Mouse (Mus musculus) CD4-positive, CD25-positive, alpha-beta regulatory T cell, adult 2 months (primary cell): Measurements from ENCODE around the gene Eva1c.
A peak's percentile ranks its signal among the peaks of the same experiment; 100 is the strongest.

Experiments
- DNase-seq: peaks from one replicate; pipeline ENCODE4 v3.0.0-alpha.2; 2012; ENCODE audit warnings: low read depth, low spot score

Gene Eva1c

DNA sequence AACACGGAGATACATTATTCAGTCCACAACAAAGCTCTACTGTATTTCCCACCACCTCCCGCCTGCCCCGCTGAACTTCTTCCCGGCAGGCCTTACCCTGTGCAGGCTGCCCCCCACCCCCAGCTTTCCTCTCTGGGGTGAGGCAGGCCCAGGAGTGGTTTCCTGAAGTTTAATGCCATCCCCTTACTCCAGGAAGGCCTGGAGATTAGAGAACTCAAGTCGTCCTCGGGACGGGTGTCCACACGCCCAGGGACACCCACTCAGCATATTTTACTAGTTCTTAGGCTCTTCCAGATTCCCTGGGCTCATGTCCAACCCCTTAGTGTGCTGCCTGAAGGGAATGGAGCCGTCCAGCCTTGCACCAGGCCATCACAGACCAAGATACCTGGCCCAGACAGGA, 39.1 kb downstream of the Eva1c start:
- DNase-seq, result no peak

DNA sequence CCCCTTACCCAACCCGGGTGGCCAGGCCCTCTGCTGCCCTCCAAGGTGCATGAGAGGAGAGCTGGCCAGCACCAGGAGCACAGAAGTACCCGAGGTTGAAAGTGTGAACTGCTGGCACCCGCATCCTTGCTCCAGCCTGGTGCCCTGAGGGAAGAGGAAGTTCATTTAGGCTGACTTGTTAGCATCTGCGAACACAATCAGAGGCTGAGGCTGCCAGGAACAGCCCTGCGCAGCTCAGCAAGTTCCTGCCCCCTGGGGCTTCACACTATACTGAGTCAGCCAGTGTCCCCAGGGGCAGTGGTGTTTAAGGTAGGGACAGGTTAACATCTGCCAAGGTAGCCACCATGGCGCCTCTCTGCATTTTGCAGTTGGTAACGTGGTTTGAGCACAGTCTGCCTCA, 41.6 kb downstream of the Eva1c start:
- no peak for DNase-seq

DNA sequence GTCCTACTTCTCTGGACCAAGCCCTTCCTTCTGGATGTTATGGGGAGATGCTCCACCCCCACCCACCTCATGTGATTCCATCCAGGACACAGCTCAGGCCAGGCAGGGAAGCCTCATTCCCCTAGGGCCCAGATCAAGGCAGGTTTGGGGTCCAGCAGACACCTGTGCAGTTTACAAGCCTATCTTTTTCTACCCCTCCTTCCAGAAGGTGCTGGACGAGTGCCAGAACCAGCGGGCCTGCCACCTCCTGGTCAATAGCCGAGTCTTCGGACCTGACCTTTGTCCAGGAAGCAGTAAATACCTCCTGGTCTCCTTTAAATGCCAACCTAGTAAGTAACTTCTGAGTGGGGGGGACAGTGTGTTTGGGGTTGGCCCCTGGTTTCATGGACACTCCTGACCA, 42.8 kb downstream of the Eva1c start:
- DNase-seq, result no peak

- no peak for DNase-seq
These were observed 46.4 kb downstream of the Eva1c start for GRCm38 (mm10) chr16:90872936-90873335.

- no peak for DNase-seq
These were observed 48.0 kb downstream of the Eva1c start for GRCm38 (mm10) chr16:90874536-90874935.

DNA sequence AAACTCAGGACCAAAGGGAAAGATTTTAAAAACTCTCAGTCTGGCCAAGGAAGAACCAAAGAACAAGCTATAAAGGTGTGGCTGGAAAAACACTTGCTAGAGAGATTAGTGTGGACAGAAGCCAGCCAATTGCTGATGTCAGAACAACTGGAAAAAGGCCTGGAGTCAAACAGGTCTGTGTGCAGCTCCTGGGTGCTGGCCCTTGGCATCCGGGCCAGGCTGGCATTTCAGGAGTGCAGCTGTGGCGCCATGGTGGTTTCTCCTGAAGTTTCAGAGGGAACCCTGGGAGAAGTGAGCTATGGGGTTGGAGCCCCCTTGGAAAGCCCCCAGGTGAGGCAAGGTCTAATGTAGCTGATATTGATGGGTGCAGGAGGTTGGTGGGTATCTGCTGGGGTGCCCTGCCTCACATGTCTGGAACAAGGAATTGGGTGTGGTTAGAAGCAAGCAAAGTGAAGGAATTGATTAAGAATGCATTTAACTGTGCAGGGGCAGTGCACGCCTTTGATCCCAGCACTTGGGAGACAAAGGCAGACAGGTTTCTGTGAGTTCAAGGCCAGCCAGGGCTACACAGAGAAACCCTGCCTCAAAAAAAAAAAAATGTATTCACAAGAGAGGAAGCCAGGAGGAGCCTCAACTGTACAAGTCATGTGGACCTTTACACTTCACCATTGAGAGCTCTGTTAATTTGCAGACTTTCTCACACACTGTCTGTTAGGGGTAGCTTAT, 51.8 kb downstream of the Eva1c start:
- no peak for DNase-seq

DNA sequence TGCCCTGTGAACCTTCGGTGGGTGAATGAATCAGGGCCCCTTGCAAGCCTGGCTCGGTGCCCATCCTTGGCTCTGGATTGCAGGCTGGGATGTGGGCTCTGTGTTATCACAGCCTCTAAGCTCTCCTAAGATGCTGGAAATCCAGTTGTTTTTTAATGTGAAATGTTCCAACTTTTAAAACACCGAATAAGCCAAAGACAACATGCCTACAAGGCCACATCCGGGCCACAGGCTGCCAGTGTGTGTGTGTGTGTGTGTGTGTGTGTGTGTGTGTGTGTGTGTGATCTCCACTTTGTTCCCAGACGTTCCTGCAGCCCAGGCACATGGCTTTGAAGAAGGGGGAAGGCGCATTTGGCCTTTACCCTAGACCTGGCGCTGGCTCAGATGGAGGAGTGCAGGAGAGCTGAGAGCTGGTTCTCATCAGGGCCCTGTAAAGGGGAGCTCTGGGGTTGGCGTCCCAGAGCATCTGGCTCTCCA, 56.0 kb downstream of the Eva1c start:
- no peak for DNase-seq

DNA sequence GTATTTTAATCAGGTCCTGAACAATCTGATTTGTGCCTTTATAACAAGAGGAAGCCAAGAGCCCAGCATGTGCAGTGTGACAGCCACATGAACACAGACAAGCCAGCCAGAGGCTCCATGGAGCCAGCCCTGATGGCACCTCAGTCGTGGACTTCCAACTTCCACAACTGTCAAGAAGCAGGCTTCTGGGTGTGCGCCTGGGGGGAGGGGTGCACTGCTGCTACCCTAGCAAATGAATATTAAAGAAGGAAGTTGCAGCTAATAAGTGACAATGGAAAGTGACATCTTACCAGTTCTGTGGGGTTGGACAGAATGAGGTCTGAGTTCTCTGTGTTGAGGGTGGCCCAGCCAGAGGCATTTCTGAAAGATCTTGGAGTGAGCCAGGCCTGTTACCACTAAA, 58.8 kb downstream of the Eva1c start:
- DNase-seq, result no peak

DNA sequence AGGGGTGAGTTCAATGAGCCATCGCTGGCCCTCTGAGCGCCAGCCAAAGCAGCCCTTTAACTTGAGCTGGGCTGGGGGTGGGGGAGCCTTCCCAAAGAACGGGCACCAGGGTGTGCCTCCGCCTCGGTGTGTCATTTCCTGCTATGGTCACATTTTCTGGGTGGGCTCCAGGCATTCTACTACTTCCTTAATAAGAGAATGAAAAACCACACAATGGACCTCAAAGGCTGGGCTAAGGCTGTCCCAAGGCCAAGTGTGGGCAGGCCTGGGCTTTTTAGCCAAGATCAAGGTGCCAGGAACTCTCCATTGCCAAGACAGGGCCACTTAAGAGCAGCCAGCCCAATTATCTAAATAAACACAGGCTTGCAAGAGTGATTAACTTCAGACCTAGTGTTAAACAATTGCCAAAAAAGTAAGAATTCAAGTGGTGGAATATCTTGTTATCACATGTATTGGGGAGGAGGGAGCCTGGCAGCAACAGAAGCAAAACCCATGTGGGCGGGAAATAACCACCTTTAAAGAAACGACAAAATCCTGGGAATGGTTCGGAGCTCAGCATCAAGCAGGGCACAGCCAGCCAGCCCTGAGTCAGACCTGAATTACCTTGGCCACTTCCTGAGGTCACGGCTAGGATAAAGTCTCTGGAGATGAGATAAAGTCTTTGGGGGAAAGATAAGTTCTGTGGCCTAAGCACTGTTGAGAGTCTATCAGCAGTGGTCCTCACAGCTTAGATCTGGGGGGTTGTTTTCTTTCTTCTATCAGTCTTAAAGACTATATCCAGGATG, 59.5 kb downstream of the Eva1c start:
- no peak for DNase-seq

DNA sequence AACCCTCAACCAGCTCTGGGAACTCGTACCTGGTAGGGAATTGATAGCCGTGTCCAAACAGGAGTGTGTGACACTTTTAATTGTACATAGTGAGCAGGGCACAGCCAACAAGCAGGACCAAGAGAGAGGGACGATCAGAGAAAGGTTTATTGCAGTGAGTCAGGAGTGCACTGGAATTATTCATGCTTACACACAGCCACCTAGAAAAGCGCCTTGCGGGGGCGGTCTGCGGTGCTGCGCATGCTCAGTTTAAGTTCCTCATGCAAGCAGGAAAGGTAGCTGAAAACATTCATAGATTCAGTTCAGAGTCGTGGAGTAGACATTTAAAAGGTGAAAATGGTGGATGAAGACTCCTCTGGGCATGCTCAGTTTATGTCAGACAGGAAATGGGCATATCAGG, 64.2 kb downstream of the Eva1c start:
- DNase-seq, result no peak

GRCm38 (mm10) chr16:90891601-90892000, 65.1 kb downstream of the Eva1c start:
- DNase-seq, result no peak

DNA sequence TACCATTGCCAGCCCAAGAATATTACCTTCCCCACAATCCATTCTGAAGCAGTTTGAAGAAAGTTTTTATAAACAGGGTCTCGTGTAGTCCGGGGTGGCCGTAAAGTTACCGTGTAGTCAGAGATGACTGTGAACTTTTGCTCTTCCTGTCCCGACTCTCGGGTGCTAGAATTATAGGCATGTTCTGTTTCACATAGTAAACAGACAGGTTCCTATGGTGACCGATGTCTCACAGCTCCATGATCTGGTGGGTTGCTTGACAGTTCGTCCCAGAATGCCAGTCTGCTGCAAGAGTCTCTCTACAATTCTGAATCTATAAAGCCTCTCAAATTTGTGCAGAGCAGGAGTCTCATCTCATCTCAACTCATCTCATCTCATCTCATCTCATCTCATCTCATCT, 65.6 kb downstream of the Eva1c start:
- no peak for DNase-seq

DNA sequence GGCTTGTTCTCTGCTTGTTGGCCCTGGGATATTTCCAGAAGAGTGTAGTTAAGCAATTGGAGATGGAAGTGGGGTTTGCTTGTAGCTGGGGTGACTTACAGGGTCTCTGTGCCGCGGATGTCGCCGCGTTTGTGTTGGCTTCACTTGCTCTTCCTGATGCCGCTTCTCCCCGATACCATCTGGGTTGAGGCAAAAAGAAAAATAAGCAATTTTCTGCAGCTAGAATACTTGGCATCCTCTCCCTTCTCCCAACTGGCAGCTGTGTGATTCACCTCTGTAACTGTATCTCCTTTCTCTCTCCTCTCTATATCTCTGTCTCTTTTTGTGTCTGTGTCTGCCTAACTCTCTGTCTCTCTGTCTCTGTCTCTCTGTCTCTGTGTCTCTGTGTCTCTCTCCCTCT, 66.5 kb downstream of the Eva1c start:
- DNase-seq, result no peak

DNA sequence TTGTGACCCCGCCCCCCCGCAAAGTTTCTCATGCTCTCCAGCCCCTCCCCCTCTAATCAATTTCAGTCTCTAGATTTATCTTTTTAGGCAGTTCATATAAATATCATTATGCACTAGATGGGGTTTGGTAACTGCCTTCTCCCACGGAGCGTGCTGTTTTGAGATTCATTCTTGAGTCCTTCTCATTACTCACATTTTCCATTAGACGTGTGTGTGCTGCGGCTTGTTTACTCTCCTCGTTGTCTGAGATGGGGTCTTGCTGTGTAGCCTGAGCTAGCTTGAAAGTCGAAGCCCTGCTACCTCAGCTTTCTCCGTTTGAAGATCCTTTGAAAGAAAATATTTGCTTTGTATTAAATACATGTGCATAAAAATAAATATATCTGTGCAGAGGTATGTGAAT, 67.3 kb downstream of the Eva1c start:
- peak; percentile 20 for DNase-seq

- DNase-seq, result no peak
These were observed 71.1 kb downstream of the Eva1c start for GRCm38 (mm10) chr16:90897651-90898050.

DNA sequence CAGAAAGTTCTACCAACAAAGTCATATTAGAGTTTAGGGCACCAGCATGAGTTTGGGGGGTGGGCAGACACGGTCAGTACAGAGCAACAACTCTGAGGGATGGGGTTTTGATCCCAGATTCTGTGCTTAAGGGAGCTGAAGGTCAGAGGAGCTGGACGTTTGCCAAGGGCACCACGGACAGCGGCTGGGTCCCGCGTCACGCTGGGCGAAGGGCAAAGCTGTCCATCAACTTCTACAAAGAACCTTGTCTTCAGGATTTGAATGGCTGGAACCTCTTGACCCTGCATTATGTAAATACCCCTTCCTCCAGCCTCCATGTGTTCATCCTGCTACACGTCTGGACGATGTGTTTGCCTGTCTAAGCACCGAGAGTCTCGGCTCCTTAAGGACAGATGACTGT, 73.0 kb downstream of the Eva1c start:
- no peak for DNase-seq

GRCm38 (mm10) chr16:90901364-90901763, 74.8 kb downstream of the Eva1c start:
- DNase-seq, result no peak

GRCm38 (mm10) chr16:90903300-90903699, 76.8 kb downstream of the Eva1c start:
- DNase-seq, result no peak

DNA sequence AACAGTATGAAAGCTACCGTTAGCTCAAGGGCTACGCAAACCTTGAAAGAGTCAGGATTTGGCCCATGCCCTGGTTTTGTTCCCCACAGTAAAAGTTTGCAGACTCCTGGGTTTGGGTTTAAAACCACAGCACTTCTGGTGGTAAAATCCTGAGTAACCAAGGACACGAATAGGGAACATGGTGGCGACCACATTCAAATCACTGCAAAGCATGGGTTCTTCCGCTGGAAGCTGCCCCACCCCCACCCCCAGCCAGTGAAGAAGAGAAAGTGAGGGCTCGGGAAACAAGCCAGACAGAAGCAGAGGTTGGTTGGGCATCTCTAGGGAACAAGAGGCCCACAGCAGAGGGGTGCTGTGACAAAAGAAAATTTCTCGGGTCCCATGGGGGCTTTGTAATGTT, 80.7 kb downstream of the Eva1c start:
- DNase-seq, result no peak

DNA sequence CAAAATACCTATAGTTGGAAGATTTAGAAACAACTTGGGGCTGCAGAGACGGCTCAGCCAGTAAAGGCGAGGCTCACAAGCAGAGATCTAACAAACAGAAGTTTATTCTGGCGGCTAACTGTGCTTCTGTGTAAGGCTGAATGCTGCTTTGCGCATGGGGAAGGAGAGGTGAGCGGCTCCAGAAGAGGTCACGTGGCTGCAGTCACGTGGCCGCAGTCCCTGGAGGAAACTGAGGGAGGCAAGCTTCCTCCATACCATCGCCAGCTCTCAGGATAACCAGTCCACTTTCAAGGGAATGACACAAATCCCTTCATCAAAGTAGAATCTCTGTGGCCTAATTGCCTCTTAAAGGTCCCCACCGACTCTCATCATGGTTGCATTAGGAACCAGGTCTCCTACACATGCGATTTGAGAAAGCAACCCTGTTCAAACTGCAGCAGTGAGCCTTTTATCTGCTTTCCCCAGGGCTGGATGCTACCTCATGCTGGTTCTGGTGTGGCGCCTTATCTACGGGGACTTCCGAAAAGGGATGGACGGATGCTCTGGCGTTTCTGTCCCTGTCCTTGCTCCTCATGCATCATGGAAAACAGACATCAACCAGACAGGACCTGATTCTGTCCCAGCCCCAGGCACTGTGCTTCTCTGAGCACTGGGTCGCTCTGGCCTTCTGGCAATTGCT, 84.5 kb downstream of the Eva1c start:
- no peak for DNase-seq

DNA sequence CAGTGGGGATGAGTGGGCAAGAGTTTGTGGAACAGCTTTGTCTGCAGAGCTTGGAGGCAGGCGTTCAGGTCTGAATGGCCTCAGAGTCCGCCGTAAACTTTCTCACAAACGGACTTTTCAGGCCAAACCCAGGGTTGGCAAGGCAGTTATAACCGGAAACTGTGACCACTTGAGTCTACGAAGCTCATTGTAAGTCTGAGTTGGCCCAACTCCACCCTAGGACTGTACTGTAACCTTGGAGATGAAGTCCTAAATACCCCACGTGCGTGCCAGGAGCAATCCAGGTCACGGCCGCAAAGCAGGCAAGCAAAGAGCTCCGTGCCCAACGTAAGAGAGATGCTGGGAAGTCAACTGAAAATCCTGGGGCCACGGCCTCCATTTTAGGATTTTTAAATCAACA, 85.2 kb downstream of the Eva1c start:
- DNase-seq, result no peak

DNA sequence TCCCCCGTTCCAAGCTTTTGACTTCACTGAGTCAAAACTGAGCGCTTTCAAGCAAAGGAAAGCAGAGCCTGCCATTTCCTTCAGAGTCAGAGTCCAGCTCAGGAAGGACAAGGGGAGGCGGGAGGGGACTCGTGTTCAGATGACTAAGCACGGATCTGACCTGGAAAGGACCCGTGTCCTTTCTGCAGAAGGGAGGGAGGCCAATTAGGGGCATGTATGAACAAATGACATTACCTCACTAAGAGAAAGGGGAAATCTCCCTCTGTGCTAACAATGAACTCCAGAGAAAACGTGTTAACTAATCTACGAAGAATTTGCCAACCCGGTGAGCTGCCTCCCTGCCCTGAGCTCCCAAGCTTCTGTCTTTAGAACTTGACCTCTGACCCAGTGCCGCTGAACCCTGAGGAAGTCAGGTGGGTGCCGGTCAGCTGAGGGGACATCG, 89.5 kb downstream of the Eva1c start:
- DNase-seq, result no peak

DNA sequence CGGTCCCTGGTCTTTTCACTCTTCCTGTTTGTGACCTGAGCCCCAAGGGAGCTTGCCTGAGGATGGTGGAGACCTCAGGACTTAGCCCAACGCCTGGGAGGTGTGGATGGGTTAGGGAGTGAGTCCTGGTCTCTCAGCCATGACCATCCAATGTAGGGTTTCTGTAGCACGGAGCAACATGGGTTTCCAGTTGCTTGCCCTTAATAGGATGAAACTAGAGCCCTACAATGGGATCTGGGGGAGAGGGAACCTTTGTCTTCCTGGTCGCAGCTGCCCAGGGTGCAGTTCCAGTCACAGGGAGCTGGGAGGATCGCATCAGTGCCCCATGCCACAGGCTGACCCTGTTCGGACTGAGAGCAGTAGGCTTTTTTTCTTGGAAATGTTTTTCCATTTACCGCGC, 90.6 kb downstream of the Eva1c start:
- DNase-seq, result no peak
